Mouse (Mus musculus): ENCODE results near the gene Dnal1. TPM values are rescaled to one million over a fixed set of nuclear protein-coding genes. Genes with fewer than 3 reads are reported as not detected.
"Not testable (repeated sequence)": the region's sequence is repeated elsewhere in the genome, so short reads cannot be mapped to it uniquely, and the experiment has no call there.

The Dnal1 gene
- polyA plus RNA-seq (2012; rRNA removed), result 4.2 and 7.2 TPM in 2 replicates

DNA sequence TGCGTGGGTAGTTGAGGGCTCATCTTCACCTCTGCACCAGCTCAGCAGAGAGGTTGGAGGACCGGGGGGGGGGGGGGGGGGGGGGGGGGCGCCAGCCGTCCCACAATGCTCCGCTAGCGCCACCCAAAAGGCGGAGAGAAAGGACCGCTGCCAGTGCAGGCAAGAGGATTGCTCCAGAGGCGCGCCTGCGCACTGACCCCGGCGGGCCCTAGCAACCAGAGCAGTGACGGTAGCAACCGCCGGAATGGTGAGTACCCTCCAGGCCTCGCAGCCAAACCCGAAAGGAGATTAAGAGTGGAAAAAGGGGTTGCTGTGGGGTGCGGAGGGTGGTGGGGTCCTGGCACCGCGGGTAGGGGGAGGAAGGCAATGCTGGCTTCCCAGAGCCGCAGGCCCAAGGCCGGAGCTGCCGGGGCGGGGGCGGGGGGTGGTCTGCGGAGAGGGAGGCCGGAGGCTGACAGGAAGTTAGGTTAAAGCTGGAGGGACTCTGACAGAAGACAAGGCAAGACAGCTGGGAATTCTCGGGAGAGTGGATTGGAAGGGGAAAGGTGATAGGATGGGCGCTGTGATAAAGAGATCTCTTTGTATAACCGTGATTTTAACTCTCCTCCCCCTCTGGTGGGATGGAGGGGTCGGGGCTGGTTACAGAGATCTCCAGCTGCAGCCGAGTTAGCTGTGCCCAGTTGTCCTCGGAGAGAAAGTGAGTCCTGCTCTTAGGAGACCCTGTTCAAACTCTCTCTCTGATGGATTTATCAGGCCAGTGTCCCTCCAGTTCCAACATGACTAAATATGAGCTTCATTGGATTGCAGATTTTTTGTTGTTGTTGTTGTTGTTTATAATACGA, at the start of gene Dnal1:
Dnal1 (plus strand) TSS at position 214 of the 842 bp plus-strand sequence.
- no peak for DNase-seq (ENCODE audit: low read depth)

DNA sequence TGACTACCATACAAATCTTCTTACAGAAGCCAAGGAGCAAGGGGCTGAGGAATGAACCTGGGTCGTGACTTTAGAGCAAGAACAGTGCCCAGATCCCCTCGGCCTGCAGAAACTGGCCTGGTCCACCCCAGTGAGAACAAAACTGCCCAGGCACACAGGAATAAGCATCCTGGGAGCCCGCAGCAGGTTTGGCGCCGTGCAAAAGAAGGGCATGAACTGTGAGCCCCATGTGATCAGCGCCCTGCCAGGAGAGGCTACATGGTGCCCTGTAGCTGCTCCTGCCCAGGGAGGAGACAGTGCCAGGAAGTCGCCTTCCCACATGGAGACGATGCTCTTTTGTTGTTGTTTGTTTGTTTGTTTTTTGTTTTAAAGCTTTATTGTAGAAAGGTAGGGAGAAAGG, 49.5 kb upstream of the Dnal1 start:
- no peak for DNase-seq (ENCODE audit: low read depth)

DNA sequence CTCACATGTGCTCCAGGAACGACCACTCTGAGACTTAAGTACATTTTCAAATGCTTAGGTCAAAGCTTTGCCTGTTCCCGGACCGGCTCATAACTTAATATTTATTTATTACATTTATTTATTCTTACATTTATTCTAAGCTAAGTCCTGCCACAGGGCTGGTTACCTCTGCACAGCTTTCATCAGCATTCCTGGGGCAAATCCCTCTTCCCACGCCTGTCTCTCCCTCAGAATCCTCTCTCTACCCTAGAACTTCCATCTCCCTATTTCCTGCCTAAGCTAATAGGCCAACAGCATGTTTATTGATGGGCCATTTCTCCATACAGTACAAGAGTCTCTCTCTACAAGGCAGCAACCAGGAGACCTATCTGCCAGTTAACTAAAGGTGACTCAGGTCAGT, 46.4 kb upstream of the Dnal1 start:
- DNase-seq (ENCODE audit: low read depth), result peak; percentile 71

DNA sequence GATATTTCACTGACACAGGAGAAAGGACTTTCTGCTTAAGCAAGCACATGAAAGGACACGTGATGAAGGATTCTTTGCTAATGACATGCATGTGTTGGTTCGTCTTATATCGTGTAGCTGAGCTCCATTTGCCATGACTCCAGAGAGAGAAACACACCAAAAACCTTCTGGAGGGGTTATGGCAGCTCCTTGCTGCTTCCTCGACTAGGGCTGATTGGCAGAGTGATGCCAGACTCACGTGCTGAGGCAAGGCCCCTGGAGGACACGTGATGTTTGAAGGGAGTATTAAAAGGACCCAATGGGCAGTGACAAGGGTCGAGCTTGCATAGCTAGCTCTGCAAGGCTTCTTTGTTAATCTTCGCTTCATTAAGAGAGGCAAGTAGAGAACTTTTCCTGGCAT, 45.9 kb upstream of the Dnal1 start:
- DNase-seq (ENCODE audit: low read depth), result no peak

DNA sequence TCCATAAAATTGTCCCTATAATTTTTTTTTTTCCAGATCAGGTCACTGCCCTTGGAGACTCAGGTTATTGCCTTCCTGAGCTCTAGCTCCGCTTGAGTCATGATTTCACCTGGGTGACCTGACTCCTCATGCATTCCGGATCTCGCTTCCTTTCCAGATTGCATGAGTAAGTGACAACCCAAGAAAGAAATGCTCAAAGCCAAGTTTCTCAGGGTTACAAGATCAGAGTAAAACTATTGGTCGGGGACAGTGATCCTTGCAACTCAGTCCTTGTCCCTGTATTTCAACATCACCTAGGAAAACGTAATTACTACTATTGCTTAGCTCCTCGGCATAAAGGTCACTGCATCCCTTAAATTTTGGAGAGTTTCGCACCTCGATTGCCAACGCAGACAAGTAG, 45.2 kb upstream of the Dnal1 start, which contains the start of gene Acot5:
Acot5 (plus strand) TSS at position 340 of the 400 bp plus-strand sequence.
- DNase-seq (ENCODE audit: low read depth), result peak; percentile 95

DNA sequence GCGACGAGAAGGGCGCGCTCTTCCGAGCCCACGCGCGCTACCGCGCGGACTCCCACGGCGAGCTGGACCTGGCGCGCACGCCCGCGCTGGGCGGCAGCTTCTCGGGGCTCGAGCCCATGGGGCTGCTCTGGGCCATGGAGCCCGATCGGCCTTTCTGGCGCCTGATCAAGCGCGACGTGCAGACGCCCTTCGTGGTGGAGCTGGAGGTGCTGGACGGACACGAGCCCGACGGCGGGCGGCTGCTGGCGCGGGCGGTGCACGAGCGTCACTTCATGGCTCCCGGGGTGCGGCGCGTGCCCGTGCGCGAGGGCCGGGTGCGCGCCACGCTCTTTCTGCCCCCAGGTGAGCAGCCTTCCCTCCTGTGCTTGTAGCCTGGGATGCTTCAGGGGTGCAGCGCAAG, 44.6 kb upstream of the Dnal1 start:
- DNase-seq (ENCODE audit: low read depth), result not testable (repeated sequence)

DNA sequence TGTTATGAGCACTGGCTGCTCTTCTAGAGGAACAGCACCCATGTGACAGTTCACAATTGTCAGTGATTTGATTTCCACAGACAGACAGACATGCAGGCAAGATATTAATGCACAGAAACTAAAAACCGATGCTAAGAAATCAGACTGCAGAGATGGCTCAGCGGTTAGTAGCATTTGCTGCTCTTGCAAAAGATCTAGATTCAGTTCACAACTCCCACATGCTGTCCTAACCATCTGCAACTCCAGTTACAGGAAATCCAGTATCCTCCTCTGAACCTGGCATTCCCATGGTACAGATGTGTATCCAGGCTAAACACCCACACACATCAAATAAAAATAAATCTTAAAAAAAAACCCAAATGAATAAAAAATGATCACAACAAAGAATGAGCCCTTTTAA, 42.5 kb upstream of the Dnal1 start:
- peak; percentile 65 for DNase-seq (ENCODE audit: low read depth)

DNA sequence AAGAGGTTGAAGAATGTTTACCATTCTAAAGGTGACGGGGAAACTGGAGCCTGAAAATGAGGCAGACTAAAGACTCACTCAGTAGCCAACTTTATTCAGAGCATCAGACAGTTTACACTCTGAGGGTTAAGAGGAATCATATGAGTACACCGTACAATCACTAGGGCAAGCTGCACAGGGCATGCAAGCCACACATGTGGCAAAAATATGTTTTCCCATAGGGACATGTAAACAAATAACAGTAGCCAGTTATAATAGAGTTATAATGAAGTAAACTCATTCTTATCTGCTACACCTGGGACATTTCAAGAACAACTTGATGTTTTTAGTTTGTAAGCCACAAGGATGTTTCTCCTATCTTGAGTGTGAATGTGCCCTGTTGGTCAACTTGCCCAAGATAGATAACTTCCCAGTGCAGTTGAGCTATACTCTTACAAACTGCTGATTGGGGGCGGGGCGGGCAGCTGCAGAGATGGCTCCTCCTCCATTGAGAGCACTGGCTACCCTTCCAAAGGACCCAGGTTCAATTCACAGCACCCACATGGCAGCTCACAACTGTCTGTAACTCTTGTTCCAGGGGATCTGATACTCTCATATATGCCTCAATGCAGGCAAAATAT, 36.7 kb upstream of the Dnal1 start:
- DNase-seq (ENCODE audit: low read depth), result no peak

DNA sequence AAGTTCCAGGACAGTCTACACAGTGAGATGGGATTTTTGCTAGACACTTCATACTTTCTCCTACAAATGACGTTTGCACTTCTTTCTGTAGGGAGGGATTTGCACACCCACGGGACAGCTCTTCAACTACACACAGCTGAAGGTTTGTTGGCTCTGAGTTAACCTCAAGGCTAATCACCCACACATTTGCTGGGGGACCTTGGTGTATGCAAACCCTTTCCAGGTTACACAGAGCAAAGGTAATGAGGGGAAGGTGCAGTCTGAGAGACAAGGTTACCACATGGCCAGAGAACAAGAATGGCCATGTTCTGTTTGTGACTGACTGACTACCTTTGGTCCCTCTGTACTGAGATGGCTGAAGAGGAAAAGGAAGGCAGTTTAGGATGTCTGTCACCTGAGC, 30.3 kb upstream of the Dnal1 start:
- peak; percentile 94 for DNase-seq (ENCODE audit: low read depth)

DNA sequence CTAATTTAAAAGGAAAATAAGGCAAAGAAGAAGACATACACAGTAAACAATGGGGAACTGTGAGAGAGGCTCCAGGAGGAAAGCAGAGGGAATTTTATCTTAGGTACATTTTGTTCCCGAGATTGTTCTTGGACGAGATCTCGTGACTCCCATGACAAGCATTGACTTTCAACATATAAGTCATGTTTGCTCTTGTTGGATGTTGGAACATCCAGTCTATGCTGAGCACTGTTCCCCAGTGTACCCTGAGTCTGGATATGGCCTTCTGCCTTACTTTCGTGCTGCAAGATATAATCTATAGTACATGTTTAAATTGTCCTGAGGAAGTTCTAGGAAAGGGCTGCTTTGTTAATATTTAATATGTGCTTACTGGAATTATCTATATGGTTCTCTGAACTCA, 29.6 kb upstream of the Dnal1 start:
- DNase-seq (ENCODE audit: low read depth), result peak; percentile 97

DNA sequence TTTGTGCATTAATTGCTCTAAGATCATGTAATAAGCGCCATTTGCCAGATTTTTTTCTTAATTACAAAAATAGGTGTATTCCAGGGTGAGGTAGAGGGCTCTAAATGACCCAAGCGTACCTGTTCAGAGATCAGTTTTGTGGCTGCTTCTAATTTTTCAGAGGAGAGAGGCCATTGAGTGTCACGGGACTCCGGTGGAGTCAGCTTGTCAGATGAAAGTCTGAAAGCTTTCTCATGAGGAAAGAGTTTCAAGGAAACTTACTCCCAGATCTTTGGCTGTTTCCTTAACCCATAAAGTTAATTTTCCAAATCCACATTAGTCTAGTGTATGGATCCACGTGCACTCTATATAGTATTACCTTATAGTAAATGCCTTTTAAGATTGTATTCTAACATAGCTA, 19.5 kb upstream of the Dnal1 start:
- DNase-seq (ENCODE audit: low read depth), result not testable (repeated sequence)

DNA sequence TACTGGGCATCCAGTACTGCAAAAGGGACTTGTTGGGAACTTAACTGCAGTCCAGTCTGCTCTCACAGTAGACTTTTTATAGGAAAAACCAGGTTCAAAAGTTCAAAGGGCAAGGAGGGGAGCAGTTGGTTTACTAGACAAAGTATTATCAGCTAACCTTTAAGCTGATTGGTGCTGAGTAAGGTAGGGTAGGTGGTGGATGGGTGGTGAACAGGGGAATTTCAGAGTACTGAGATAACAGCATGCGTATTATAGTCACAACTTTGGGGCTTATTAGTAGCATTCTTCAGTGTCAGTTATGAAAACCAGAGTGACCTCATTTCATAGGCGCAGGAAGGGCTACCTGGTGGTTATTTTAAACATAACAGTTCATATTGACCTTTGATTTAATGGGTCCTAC, 14.6 kb upstream of the Dnal1 start:
- DNase-seq (ENCODE audit: low read depth), result no peak

DNA sequence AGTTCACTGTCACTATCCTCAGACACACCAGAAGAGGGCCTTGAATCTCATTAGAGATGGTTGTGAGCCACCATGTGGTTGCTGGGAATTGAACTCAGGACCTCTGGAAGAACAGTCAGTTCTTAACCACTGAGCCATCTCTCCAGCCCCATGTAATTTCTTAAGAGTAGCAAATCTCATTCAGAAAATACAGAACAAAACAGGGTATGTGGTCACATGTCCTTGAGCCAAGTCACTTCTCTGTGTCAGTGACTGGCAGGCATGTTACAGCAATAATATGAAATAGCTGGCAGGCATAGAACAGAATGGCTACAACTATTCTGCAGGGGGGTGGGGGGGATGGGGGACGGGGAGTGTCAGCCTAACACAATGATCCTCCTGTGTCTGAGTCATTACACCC, 14.1 kb upstream of the Dnal1 start:
- no peak for DNase-seq (ENCODE audit: low read depth)

DNA sequence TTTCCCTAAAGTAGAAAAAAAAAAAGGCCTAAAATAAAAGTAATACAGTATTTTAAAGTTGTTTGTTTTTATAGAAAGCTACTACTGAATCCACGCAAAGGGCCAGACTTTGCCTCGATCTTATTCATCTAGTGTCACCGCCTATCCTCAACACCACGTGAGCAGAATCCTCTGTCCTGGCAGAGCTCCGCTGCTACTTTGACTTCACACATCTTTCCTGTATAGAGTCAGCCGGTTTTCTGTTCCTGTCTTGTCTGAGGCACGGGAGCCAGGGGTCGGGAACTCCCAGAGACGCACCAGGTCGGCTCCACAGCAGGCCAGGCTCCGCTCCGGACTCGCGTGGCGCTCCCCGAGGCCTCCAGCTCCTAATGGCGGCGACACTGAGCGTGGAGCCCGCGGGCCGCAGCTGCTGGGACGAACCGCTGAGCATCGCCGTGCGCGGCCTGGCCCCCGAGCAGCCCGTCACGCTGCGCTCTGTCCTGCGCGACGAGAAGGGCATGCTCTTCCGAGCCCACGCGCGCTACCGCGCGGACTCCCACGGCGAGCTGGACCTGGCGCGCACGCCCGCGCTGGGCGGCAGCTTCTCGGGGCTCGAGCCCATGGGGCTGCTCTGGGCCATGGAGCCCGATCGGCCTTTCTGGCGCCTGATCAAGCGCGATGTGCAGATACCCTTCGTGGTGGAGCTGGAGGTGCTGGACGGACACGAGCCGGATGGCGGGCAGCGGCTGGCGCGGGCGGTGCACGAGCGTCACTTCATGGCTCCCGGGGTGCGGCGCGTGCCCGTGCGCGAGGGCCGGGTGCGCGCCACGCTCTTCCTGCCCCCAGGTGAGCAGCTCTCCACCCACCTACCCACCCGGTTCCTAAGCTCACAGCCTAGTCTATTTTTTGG, 13.3 kb upstream of the Dnal1 start, which contains the start of gene Acot6:
Acot6 (plus strand) TSS at position 51 of the 889 bp plus-strand sequence.
- DNase-seq (ENCODE audit: low read depth), result not testable (repeated sequence)

DNA sequence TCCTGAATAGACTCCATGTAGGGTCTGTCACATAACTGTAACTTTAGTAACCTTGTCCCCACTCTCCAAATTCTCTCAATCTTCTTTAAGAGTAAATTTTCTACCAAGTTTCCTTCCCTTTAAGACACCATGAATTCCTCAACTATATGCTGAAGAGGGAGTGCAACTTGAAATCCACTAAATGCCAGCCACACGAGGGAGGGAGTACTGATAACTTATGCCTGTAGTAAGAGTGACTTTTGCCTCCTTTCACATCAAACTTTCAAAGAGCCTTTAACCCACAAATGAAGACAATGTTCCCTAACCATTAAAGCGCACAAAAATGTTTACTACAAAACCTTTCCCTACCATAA, 12.7 kb upstream of the Dnal1 start:
- no peak for DNase-seq (ENCODE audit: low read depth)

DNA sequence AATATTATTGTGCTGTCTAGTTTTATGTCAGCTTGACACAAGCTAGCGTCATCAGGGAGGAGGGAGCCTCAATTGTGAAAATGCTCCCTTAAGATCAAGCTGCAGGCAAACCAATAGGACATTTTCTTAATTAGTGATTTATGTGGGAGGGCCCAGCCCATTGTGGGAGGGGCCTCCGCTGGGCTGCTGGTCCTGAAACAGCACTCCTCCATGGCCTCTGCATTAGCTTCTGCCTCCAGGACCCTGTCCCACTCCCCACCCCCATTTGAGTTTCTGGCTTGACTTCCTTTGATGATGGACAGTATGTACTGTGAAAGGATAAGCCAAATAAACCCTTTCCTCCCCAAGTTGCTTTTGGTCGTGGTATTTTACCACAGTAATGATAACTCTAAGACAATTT, 7.2 kb upstream of the Dnal1 start:
- DNase-seq (ENCODE audit: low read depth), result no peak

DNA sequence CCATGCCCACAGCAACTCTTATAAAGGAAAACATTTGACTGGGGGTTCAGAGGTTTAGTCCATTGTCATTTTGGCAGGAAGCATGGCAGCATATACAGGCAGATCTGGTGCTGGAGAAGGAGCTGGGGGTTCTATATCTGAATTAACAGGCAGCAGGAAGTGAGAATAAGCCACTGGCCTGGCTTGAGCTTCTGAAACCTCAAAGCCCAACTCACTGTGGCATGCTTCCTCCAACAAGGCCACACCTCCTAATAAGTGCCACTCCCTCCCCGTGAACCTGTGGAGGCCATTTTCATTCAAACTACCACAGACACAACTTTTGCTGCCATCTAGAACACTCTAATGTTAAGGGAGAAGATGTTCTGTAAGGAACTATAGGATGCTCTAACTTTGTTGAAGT, 6.5 kb upstream of the Dnal1 start:
- DNase-seq (ENCODE audit: low read depth), result no peak

DNA sequence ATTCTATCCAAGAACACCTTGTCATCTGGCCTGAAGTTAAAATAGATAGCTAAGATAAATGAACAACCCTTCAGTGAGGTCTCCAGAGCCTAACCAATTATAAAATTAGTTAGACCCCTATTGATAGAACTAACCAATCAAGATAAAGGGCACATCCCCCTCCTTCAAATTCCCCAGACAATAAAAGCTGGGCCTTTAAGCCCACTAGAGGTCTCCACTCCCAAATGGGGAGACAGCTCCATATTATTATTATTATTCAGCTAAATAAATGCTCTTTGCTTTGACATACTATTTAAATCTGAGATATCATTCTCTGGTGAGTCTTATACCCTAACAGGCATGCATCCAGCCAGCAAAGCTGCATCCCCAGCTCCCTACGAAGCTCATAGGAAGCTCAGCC, 4.2 kb upstream of the Dnal1 start:
- no peak for DNase-seq (ENCODE audit: low read depth)

DNA sequence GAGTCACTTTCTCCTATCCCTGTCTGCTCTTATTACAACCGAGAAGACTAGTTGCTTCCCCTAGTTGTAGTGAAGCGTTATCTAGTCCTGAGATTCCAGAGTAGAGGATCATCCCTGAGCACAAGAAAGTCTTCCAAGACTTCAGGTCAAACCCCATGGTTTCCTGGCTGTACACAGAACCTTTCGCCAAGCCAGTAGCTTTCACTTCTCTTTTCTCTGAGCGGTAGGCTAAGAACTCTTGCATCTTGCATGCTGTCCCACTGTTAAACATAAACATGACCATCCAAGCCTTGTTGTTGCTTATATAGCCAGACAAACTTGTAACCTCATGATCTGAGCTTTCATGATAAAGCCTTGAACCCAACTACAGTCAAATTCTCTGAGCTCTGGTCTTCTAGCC, 3.4 kb upstream of the Dnal1 start:
- DNase-seq (ENCODE audit: low read depth), result no peak

DNA sequence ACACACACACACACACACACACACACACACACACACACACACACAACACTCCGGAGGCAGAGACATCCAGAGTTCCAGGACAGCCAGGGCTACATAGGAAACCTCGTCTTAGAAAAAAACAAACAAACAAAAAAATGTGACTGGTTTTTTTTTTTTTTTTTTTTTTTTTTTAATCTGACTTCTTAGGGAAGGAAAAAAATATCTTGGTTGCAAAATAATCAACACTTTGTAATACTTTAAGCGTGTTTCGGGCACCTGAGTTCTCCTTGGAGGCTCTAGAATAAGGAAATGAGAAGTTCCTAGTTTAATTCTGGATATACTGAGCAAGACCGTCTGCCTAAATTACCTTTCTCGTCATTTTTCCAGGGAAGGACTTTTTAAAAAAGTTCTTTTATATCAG, 490 bp upstream of the Dnal1 start:
- DNase-seq (ENCODE audit: low read depth), result no peak

DNA sequence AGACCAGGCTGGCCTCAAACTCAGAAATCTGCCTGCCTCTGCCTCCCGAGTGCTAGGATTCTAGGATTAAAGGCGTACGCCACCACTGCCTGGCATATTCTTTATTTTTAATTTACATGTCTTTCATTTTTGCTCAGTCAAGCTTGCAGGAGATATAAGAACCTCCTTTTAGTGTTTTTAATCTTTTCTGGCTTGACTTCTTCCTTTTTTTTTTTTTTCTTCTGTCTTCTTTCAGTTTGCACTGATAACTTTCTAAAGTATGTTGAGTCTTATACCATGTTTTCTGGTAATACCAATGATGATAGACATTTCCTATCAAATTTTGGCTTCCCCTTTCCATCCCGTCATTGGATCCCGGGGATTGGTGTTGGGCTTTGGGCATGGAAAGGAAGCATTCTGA, 5.4 kb downstream of the Dnal1 start:
- no peak for DNase-seq (ENCODE audit: low read depth)

DNA sequence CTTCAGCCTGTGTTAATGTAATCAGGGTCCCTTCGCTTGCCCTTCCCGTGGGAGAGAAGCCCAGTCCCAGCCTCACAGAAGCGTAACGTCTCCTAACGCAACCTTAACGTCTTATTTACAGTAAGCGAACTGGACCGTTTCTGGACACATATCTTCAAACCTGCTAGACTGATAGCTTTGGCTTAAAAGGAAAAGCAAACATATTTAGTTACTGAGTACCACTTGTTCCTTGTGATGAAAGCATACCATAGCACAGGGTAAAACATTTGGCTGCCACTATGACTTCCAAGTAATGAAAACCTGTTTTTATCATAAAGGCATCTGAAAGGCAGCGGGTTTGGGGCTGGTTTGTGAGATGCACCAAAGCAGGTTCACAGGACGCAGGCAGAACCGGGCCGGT, 11.7 kb downstream of the Dnal1 start:
- DNase-seq (ENCODE audit: low read depth), result no peak
